Mouse (Mus musculus): ENCODE results near the gene Gm17087. TPM values are rescaled to one million over a fixed set of nuclear protein-coding genes. Genes with fewer than 3 reads are reported as not detected.
A peak's percentile ranks its signal among the peaks of the same experiment; 100 is the strongest.

The Gm17087 gene
- polyA plus RNA-seq, 1 experiment from 2014 or later: not detected

- 89% methylated on average over 14 of the region's 14 CpGs for WGBS
- no peaks in the 10 kb centered on the region for H3K9me3 ChIP-seq (replicated peaks)
Observed at GRCm38 (mm10) chr17:8562101-8562885, 4.5 kb downstream of the Gm17087 start.

GRCm38 (mm10) chr17:8557926-8558325 lies 8.8 kb downstream of the Gm17087 start:
- DNase-seq (ENCODE audit: low spot score): no peak
- Histone ChIP-seq H3K36me3 (no peaks in the 10 kb centered on the region), H3K27ac (no peak overlapping the region), H3K27me3 (ENCODE audit: low read depth, poor library complexity, severe bottlenecking) (no peaks in the 10 kb centered on the region), H3K9me3 (replicated peaks) (no peaks in the 10 kb centered on the region), H3K4me1 (no peaks in the 10 kb centered on the region), H3K4me3 (no peak overlapping the region)
- WGBS: 91% methylated on average over 8 of the region's 8 CpGs

More at GRCm38 (mm10) chr17:8562101-8562885, 4.5 kb downstream of the Gm17087 start:
- DNase-seq (ENCODE audit: low spot score): no peak
- Histone ChIP-seq H3K4me3 (no peak overlapping the region), H3K4me1 (no peaks in the 10 kb centered on the region), H3K27ac (no peak overlapping the region), H3K36me3 (no peaks in the 10 kb centered on the region), H3K27me3 (ENCODE audit: low read depth, poor library complexity, severe bottlenecking) (no peaks in the 10 kb centered on the region)

GRCm38 (mm10) chr17:8556223-8556622 lies 10.5 kb downstream of the Gm17087 start:
- Histone ChIP-seq H3K27me3 (ENCODE audit: low read depth, poor library complexity, severe bottlenecking) (peaks cover 4% of the 10 kb centered on the region), H3K9me3 (replicated peaks) (no peaks in the 10 kb centered on the region), H3K4me1 (no peaks in the 10 kb centered on the region), H3K27ac (no peak overlapping the region), H3K36me3 (no peaks in the 10 kb centered on the region), H3K4me3 (no peak overlapping the region)
- 80% methylated on average over 6 of the region's 6 CpGs for WGBS
- DNase-seq (ENCODE audit: low spot score): no peak

- Histone ChIP-seq H3K27me3 (ENCODE audit: low read depth, poor library complexity, severe bottlenecking) (peaks cover 4% of the 10 kb centered on the region), H3K9me3 (replicated peaks) (no peaks in the 10 kb centered on the region), H3K4me1 (no peaks in the 10 kb centered on the region), H3K36me3 (no peaks in the 10 kb centered on the region), H3K27ac (no peak overlapping the region), H3K4me3 (no peak overlapping the region)
- WGBS: 87% methylated on average over 9 of the region's 9 CpGs
- DNase-seq (ENCODE audit: low spot score): no peak
Observed at GRCm38 (mm10) chr17:8555785-8556184, 11.0 kb downstream of the Gm17087 start.

GRCm38 (mm10) chr17:8554219-8554618 lies 12.5 kb downstream of the Gm17087 start:
- whole genome bisulfite sequencing: 84% methylated on average over 6 of the region's 6 CpGs
- Histone ChIP-seq H3K4me1 (no peaks in the 10 kb centered on the region), H3K36me3 (no peaks in the 10 kb centered on the region), H3K27me3 (ENCODE audit: low read depth, poor library complexity, severe bottlenecking) (peaks cover 4% of the 10 kb centered on the region), H3K27ac (no peak overlapping the region), H3K4me3 (no peak overlapping the region), H3K9me3 (replicated peaks) (no peaks in the 10 kb centered on the region)
- DNase-seq (ENCODE audit: low spot score): no peak

DNA sequence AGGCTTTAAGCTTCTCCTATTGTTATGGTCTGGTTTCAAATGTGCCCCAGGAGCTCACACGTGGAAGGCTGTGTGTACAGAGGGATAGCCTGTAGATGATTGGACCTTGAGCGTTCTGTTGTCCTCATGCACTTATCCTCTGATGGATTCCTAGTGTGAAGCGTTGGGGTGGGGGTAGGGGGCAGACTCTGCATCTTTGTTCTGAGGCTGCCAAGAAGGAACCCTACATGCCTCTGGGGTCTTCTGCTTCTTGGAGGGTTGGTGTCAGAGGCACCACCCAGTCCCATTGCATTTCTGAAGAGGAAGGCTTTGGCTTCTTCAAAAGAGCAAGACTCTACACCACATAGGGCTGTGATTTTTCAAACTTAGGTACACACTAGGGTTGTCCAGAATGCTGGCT lies 13.1 kb downstream of the Gm17087 start:
- no peak overlapping the region for H3K27ac ChIP-seq
- H3K9me3 ChIP-seq (replicated peaks): no peaks in the 10 kb centered on the region
- no peaks in the 10 kb centered on the region for H3K36me3 ChIP-seq

DNA sequence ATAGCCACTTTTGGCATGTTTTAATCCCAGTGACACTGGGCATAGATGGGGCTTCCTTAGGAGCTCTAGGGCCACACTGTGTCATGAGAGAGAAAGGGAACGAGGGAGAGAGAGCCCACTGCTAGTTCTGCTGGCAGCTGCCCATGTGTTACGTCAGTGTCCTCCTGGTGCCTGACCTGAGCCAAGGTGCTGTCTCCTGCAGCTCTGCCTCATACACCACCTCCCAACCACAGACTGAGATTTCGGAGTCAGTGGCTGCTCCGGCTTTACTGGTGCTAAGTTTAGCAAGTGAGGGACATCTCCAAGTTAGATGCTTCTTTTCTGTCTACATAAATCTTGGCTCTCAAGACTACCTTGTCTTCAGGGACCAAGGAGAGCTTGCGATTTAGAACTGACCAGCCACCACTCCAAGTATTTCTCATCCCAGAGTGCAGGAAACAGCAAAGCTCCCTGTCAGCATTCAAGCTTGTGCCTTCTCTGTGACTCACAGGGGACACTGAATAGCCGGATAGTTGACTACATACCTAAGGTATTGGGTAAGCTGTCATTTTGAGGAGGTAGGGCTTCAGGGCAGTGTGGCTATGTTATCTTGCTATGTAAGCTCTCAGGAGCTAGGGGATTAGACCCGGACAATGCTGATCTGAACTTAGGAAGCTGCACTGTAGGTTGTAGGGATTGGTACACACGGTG lies 14.3 kb downstream of the Gm17087 start:
- peaks cover 4% of the 10 kb centered on the region for H3K27me3 ChIP-seq (ENCODE audit: low read depth, poor library complexity, severe bottlenecking)
- H3K27ac ChIP-seq: no peak overlapping the region

More for the DNA sequence above, 13.1 kb downstream of the Gm17087 start:
- Histone ChIP-seq H3K4me3 (no peak overlapping the region), H3K27me3 (ENCODE audit: low read depth, poor library complexity, severe bottlenecking) (peaks cover 4% of the 10 kb centered on the region), H3K4me1 (no peaks in the 10 kb centered on the region)
- 81% methylated on average over 3 of the region's 3 CpGs for WGBS
- no peak for DNase-seq (ENCODE audit: low spot score)

DNA sequence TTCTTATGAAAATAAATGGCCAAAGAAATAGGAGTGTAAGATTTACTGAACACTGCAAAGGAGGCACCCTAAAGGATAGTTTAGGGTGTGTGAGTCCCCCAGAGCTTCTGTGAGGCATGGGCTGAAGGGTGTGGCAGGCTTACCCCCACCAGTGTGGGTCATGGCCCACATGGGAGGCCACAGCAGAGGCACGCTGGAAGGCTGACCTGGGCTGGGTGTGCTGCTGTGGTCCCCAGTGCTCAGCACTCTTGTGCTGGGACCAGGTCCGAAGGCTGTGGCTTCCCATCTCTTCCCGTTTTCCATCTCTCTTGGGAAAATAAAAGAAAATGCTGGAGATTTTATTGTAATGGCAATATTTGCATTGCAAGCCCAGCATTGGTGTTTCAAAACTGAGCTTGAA lies 15.1 kb downstream of the Gm17087 start:
- H3K27me3 ChIP-seq (ENCODE audit: low read depth, poor library complexity, severe bottlenecking): peaks cover 4% of the 10 kb centered on the region
- WGBS: 79% methylated on average over 3 of the region's 3 CpGs
- H3K36me3 ChIP-seq: no peaks in the 10 kb centered on the region
- no peak for DNase-seq (ENCODE audit: low spot score)
- no peak overlapping the region for H3K4me3 ChIP-seq
- H3K27ac ChIP-seq: no peak overlapping the region
- H3K4me1 ChIP-seq: no peaks in the 10 kb centered on the region
- H3K9me3 ChIP-seq (replicated peaks): no peaks in the 10 kb centered on the region

More for the DNA sequence above, 14.3 kb downstream of the Gm17087 start:
- H3K4me3 ChIP-seq: no peak overlapping the region
- no peaks in the 10 kb centered on the region for H3K4me1 ChIP-seq
- H3K36me3 ChIP-seq: no peaks in the 10 kb centered on the region
- no peak for DNase-seq (ENCODE audit: low spot score)
- 87% methylated on average over 8 of the region's 8 CpGs for WGBS
- no peaks in the 10 kb centered on the region for H3K9me3 ChIP-seq (replicated peaks)

DNA sequence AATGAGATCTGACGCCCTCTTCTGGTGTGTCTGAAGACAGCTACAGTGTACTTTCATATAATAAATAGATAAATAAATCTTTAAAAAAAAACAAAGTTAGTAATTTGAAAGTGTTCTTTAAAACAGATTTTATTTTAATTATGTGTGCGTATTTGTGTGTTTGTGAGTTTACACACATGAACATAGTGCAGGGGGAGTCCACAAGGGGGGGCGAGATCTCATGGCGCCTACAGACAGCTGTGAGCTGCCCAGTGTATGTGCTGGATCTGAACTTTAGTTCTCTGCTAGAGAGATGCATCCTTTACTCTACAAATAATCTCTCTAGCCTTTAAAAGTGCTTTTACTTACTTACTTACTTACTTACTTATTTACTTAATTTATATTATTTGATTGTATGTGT lies 18.0 kb downstream of the Gm17087 start:
- 88% methylated on average over 4 of the region's 4 CpGs for WGBS
- Histone ChIP-seq H3K27me3 (ENCODE audit: low read depth, poor library complexity, severe bottlenecking) (peaks cover 4% of the 10 kb centered on the region), H3K9me3 (replicated peaks) (no peaks in the 10 kb centered on the region), H3K4me3 (no peak overlapping the region), H3K4me1 (no peaks in the 10 kb centered on the region), H3K27ac (no peak overlapping the region), H3K36me3 (no peaks in the 10 kb centered on the region)
- DNase-seq (ENCODE audit: low spot score): no peak

DNA sequence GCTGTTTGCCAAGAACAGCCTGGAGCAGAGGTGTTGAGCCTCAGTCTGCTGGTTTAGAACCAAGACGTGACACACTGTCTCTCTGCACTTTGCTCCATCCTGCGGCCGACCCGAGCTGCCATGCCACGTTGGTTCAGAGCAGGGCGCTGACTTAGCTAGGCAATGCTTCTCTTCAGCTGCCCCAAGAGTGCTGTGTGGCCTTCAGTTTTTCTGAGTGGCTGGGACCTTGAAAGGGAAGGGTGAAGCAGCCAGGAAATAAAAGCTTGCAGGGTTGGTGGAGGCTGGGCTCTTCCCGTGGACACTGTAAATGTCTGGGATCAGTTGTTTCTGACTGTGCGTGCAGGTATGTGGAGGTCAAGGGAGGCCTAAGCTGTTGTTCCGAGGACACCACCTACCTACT lies 20.4 kb downstream of the Gm17087 start:
- no peak for DNase-seq (ENCODE audit: low spot score)
- no peak overlapping the region for H3K4me3 ChIP-seq
- 91% methylated on average over 9 of the region's 9 CpGs for WGBS
- H3K9me3 ChIP-seq (replicated peaks): no peaks in the 10 kb centered on the region
- H3K27me3 ChIP-seq (ENCODE audit: low read depth, poor library complexity, severe bottlenecking): no peaks in the 10 kb centered on the region; the same call in 1 of the 2 replicates
- no peaks in the 10 kb centered on the region for H3K36me3 ChIP-seq
- H3K27ac ChIP-seq: no peak overlapping the region
- peaks cover 14% of the 10 kb centered on the region for H3K4me1 ChIP-seq

GRCm38 (mm10) chr17:8541974-8542538 lies 24.7 kb downstream of the Gm17087 start:
- no peaks in the 10 kb centered on the region for H3K27me3 ChIP-seq (ENCODE audit: low read depth, poor library complexity, severe bottlenecking)
- 53% methylated on average over 14 of the region's 14 CpGs for whole genome bisulfite sequencing
- H3K4me3 ChIP-seq: no peak overlapping the region
- H3K27ac ChIP-seq: peak overlapping the region; percentile 20
- peaks cover 14% of the 10 kb centered on the region for H3K4me1 ChIP-seq
- H3K9me3 ChIP-seq (replicated peaks): no peaks in the 10 kb centered on the region
- DNase-seq (ENCODE audit: low spot score): peak; percentile 60
- no peaks in the 10 kb centered on the region for H3K36me3 ChIP-seq

DNA sequence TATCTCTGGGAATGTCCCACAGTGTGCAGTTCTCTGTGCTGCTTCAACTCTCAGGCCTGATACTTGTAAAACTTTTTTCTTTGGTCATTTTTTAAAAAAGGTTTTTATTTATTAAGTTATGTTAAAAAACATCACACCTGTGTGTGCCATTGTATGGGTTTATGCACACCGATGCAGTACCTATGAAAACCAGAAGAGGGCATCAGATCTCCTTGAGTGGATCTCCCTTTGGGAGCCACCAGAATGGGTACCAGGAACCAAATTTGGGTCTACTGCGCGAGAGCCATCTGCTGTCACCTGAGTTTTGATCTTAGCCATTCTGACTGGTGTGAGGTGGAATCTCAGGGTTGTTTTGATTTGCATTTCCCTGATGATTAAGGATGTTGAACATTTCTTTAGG lies 28.6 kb downstream of the Gm17087 start:
- no peaks in the 10 kb centered on the region for H3K9me3 ChIP-seq (replicated peaks)
- no peak overlapping the region for H3K27ac ChIP-seq
- peaks cover 14% of the 10 kb centered on the region for H3K4me1 ChIP-seq
- WGBS: 64% methylated on average over 3 of the region's 3 CpGs
- DNase-seq (ENCODE audit: low spot score): no peak
- H3K36me3 ChIP-seq: no peaks in the 10 kb centered on the region
- no peaks in the 10 kb centered on the region for H3K27me3 ChIP-seq (ENCODE audit: low read depth, poor library complexity, severe bottlenecking)
- no peak overlapping the region for H3K4me3 ChIP-seq

DNA sequence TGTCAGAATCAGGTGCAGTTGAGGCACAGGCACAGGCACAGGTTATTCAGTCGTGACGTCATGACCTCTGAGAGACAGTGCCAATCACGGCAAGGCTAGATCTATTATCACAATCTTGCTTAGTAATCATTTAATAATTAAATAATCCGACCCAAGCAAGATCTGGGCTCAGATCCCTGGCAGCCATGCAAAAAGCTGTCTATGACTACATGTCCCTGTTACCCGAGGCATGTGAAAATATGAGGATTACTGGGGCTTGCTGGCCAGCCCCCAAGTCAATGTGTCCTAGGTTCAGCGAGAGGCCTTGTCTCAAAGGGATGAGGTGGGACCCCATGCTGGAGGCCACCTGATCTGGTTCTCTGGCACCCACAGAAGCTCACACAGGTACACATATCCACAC lies 30.2 kb downstream of the Gm17087 start:
- WGBS: 82% methylated on average over 6 of the region's 6 CpGs
- Histone ChIP-seq H3K9me3 (replicated peaks) (no peaks in the 10 kb centered on the region), H3K4me1 (peaks cover 2% of the 10 kb centered on the region), H3K36me3 (no peaks in the 10 kb centered on the region), H3K27me3 (ENCODE audit: low read depth, poor library complexity, severe bottlenecking) (no peaks in the 10 kb centered on the region), H3K4me3 (no peak overlapping the region), H3K27ac (no peak overlapping the region)
- no peak for DNase-seq (ENCODE audit: low spot score)

Data from limb, embryonic 10.5 days (tissue).